Mouse (Mus musculus) thymus, adult 2 months (tissue): ENCODE results near the gene Cmtm3. TPM values are rescaled to one million over a fixed set of nuclear protein-coding genes. Genes with fewer than 3 reads are reported as not detected.

ENCODE experiments used
- DNase-seq: peaks from one replicate; pipeline ENCODE4 v3.0.0; 2021
- H3K27ac ChIP-seq: fragments of 200-500 bp; 2 replicates; pipeline ENCODE4 v1.5.1; 2012; ENCODE audit warnings: low read length, control low read depth; ENCODE audit not compliant: control insufficient read depth, insufficient read depth
- H3K27me3 ChIP-seq: fragments of 200-500 bp; 2 replicates; pipeline ENCODE4 v1.6.1; 2012; ENCODE audit warnings: mild to moderate bottlenecking, low read length, moderate library complexity, mixed read lengths; ENCODE audit not compliant: control insufficient read depth, insufficient read depth
- H3K36me3 ChIP-seq: fragments of 200-500 bp; 2 replicates; pipeline ENCODE4 v1.6.1; 2012; ENCODE audit warnings: mild to moderate bottlenecking, low read length, moderate library complexity; ENCODE audit not compliant: control insufficient read depth, insufficient read depth
- H3K4me1 ChIP-seq: fragments of 200-500 bp; replicated peaks from 2 replicates; pipeline ENCODE4 v1.6.1; 2012; ENCODE audit warnings: low read length; ENCODE audit not compliant: control insufficient read depth, insufficient read depth
- H3K4me3 ChIP-seq: fragments of 200-500 bp; 2 replicates; pipeline ENCODE4 v1.5.1; 2012; ENCODE audit warnings: mild to moderate bottlenecking, low read length, control low read depth, moderate library complexity; ENCODE audit not compliant: control insufficient read depth, insufficient read depth
- CTCF ChIP-seq: fragments of 200-500 bp; IDR thresholded peaks from 2 replicates; pipeline ENCODE4 v1.5.1; 2012; ENCODE audit warnings: mild to moderate bottlenecking, control low read depth, low read length, moderate library complexity, borderline replicate concordance; ENCODE audit not compliant: control insufficient read depth, poor library complexity, insufficient read depth; ENCODE audit errors: extremely low read depth
- POLR2A ChIP-seq: fragments of 200-500 bp; IDR thresholded peaks from 2 replicates; pipeline ENCODE4 v1.6.1; 2012; ENCODE audit warnings: mild to moderate bottlenecking, low read length, control low read depth, moderate library complexity; ENCODE audit not compliant: control insufficient read depth, poor library complexity, insufficient read depth; ENCODE audit errors: extremely low read depth
- WGBS: fragments of 180-500 bp; shearing (Covaris S2); methylation state at CpG from one replicate; pipeline ENCODE4 v1.1.7; 2018; 5-methylcytosine and 5-hydroxymethylcytosine counted together
- polyA plus RNA-seq: library from polyadenylated mRNA; depleted of rRNA; stranded (reverse); fragments of >200 nt; gene quantifications from 2 replicates; pipeline ENCODE4 v1.2.3, GENCODE M21; 2012; rRNA removed

Gene Cmtm3
- polyA plus RNA-seq, 1 experiment: 63.4 TPM

DNA sequence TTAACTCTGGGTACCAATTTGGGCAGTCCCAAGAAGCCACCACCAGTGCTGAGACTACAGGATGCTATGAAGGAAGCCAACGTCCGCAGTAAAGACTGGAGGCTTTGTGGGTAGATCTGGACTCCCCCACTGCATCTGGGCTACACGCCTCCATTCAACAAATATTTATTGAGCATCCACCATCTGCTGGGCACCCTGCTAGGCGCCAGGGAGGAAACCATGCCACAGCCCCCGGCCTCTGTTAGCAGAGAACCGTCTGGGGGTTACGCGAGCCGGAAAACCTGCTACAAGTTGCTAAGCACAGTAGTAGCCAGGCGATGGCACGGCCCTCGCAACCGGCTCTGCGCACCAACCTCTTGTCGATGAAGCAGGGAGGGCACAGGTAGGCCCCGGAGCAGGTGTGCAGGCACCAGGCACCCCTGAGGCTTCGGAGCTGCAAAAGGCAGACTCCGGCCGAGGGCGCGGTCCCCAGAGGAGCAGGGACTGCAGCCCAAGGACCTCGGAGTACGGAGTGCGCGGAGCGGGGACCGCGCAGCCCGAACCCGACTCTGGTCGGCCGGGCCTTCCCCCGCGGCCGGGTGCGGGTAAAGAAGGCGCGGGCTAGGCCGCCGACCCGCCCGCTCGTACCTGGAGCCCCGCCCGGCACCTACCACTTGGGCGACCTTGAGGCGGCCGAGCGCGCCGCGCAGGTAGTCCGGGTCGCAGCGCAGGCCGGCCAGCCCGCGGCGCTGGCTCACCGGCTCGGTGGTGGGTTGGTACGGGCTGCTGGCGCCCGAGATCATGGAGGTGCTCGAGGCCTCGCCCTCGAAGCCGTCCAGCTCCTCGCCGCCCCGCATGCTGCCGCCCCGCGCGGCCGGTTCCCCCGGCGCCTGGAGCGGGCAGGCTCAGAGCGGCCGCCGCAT, 55.8 kb downstream of the Cmtm3 start:
- under 1% methylated on average over 82 of the region's 82 CpGs for WGBS
- Histone ChIP-seq H3K27ac (no peak overlapping the region), H3K4me3 (peak overlapping the region; percentile 58), H3K27me3 (no peaks in the 10 kb centered on the region), H3K36me3 (no peaks in the 10 kb centered on the region), H3K4me1 (peaks cover 7% of the 10 kb centered on the region)
- TF ChIP-seq CTCF: peak; percentile 37; the same call in 1 of the 2 replicates
- no peak for TF ChIP-seq POLR2A
- DNase-seq: no peak

DNA sequence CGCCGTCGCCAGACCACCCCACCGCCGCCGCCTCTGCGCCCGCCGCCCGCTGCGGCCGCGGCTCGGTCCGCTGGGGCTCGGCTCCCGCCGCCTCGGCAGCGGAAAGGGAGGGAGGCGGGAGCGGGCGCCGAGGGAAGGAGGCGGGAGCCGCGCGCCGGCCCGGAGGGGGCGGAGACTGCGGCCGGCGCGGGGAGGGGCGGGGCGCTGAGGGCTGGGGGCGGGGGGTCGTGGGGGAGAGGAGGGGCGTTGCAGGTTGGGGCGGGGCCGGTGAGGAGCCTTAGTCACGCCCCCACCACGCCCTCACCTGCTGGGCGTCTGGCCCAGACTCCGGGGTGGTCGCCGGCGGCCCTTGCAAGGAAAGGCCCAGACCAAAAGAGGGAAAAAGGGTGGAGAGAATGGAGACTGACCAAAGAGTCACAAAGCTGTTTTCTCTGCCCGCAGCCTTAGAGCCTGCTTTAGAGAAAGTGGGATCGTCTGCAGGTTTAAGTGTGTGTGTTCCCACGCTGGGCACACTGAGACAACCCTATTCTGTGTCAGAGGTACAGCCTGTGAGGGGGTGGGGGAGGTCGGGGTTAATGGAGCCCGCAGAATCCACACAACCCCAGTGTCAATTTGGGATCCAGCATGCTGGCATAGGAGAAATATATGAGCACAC, 56.6 kb downstream of the Cmtm3 start, which contains the start of gene Cmtm4:
Gene Cmtm4 (minus strand): TSS at position 105 of the 655 bp plus-strand sequence.
- peak within 1 kb of the TSS; percentile 58 for H3K4me3 ChIP-seq
- H3K27ac ChIP-seq: no peak within 1 kb of the TSS
- H3K4me1 ChIP-seq: peaks cover 7% of the 10 kb centered on the region
- TF ChIP-seq CTCF: no peak
- peak; percentile 62 for TF ChIP-seq POLR2A
- no peaks in the 10 kb centered on the region for H3K27me3 ChIP-seq
- no peaks in the 10 kb centered on the region for H3K36me3 ChIP-seq
- WGBS: 5% methylated on average over 27 of the region's 54 CpGs
- DNase-seq: peak; percentile 70

Other genes with a start within 250 kb of the Cmtm3 start
- gene Cdh5, start 237.8 kb upstream of the Cmtm3 start, polyA plus RNA-seq: 15.7 and 17.4 TPM in 2 replicates
- gene Bean1, start 169.0 kb upstream of the Cmtm3 start, polyA plus RNA-seq: 0.70 and 0.82 TPM in 2 replicates
- gene Tk2, start 90.9 kb upstream of the Cmtm3 start, polyA plus RNA-seq: 30.5 and 30.6 TPM in 2 replicates
- 19.1 and 21.0 TPM in 2 replicates for gene Cklf, start 88.5 kb upstream of the Cmtm3 start, polyA plus RNA-seq
- gene Cmtm2a, start 46.2 kb upstream of the Cmtm3 start, polyA plus RNA-seq: 0.12 TPM in 1 of 2 replicates, not detected in the other
- gene Gm45711, start 29.3 kb upstream of the Cmtm3 start, polyA plus RNA-seq: not detected in 2 replicates
- gene Cmtm1, start 29.3 kb upstream of the Cmtm3 start, polyA plus RNA-seq: not detected in 2 replicates
- gene Gm11020, start 17.8 kb upstream of the Cmtm3 start, polyA plus RNA-seq: not detected in 2 replicates
- gene Cmtm2b, start 17.2 kb upstream of the Cmtm3 start, polyA plus RNA-seq: not detected in 2 replicates
- gene Cmtm4, start 56.4 kb downstream of the Cmtm3 start, polyA plus RNA-seq: 7.8 and 8.4 TPM in 2 replicates
- 15.6 and 16.1 TPM in 2 replicates for gene Dync1li2, start 103.6 kb downstream of the Cmtm3 start, polyA plus RNA-seq
- 0.03 and 0.08 TPM in 2 replicates for gene Terb1, start 170.5 kb downstream of the Cmtm3 start, polyA plus RNA-seq
- gene Nae1, start 195.2 kb downstream of the Cmtm3 start, polyA plus RNA-seq: 8.9 and 14.3 TPM in 2 replicates
- gene Car7, start 195.3 kb downstream of the Cmtm3 start, polyA plus RNA-seq: 2.4 and 2.8 TPM in 2 replicates